Comparison of ENCODE assay signal across 19 mouse cellular contexts in the genomic region with DNA sequence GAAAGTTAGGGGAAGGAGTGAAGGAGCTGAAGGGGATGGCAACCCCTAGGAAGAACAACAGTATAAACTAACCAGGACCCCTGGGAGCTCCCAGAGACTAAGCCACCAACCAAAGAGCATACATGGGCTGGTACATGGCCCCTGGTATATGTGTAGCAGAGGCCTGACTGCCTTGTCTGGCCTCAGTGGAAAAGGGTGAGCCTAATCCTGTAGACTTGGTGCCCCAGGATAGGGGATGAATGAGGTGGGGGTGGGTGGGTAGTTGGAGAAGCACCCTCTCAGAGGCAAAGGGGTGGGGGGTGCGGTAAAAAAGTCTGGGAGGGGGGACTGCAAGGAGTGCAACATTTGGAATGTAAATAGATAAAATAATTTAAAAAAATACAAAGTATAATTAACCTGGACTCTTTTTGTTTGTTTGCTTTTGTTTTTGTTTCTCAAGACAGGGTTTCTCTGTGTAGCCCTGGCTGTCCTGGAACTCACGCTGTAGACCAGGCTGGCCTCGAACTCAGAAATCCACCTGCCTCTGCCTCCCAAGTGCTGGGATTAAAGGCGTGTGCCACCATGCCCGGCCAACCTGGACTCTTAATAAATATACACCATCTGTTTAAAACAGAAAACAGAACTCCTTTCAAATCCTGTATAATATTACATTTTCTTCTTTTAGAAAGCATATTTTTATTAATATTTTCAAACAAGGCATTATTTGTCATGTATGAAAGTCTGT.
A peak's percentile ranks its signal among the peaks of the same experiment; 100 is the strongest.
DNase-seq lines count a peak whose midpoint lies in the region; ATAC-seq and TF ChIP-seq lines count a peak whose summit lies in the region.
"Had no signal": no experiment of that assay in that cellular context is flagged by ENCODE, and none has a peak within 500 bp of the region (broad histone marks: within the 10 kb centered on the region; RNA-seq: fewer than 3 reads in every experiment).

No protein-coding gene starts in this region.

- no peak overlapping the region for H3K4me2 ChIP-seq in forebrain, embryonic 11.5 days (ENCODE audit: low read depth, low read length, severe bottlenecking)
- no peak overlapping the region for H3K4me2 ChIP-seq in forebrain, embryonic 12.5 days
- H3K4me2 ChIP-seq in midbrain, postnatal 0 days (ENCODE audit: low read depth, low read length, poor library complexity, severe bottlenecking) = no peak overlapping the region
- no peak overlapping the region for H3K4me2 ChIP-seq in embryonic facial prominence, embryonic 13.5 days
- no peak overlapping the region for H3K4me2 ChIP-seq in limb, embryonic 12.5 days
- H3K4me2 ChIP-seq: intestine, embryonic 15.5 days; lung, embryonic 14.5 days had no signal

- ATAC-seq in forebrain, embryonic 11.5 days (replicated peaks; ENCODE audit: low FRiP score) = peak; percentile 64
- ATAC-seq in forebrain, embryonic 12.5 days (ENCODE audit: low FRiP score) = no peak
- ATAC-seq in midbrain, postnatal 0 days (ENCODE audit: low FRiP score) = no peak
- ATAC-seq in embryonic facial prominence, embryonic 13.5 days (ENCODE audit: insufficient number of reproducible peaks, insufficient read depth, low FRiP score, low TSS enrichment, low read depth) = no peak
- ATAC-seq in limb, embryonic 12.5 days (ENCODE audit: insufficient number of reproducible peaks, insufficient read depth, low FRiP score, low TSS enrichment, low read depth) = no peak
- ATAC-seq: intestine, embryonic 15.5 days had no signal

- no peak overlapping the region for H3K9ac ChIP-seq in forebrain, embryonic 11.5 days (ENCODE audit: low read length)
- H3K9ac ChIP-seq in forebrain, embryonic 12.5 days = no peak overlapping the region
- no peak overlapping the region for H3K9ac ChIP-seq in midbrain, postnatal 0 days (replicated peaks; ENCODE audit: low read length, poor library complexity, severe bottlenecking)
- no peak overlapping the region for H3K9ac ChIP-seq in embryonic facial prominence, embryonic 13.5 days
- no peak overlapping the region for H3K9ac ChIP-seq in limb, embryonic 12.5 days (replicated peaks)
- H3K9ac ChIP-seq: intestine, embryonic 15.5 days; liver, embryonic 14.5 days; lung, embryonic 14.5 days had no signal

- H3K4me1 ChIP-seq in forebrain, embryonic 11.5 days (replicated peaks; ENCODE audit: control insufficient read depth, insufficient read depth, low read length) = no peaks in the 10 kb centered on the region
- H3K4me1 ChIP-seq in forebrain, embryonic 12.5 days = no peaks in the 10 kb centered on the region
- H3K4me1 ChIP-seq in midbrain, embryonic 10.5 days = peaks cover 19% of the 10 kb centered on the region
- no peaks in the 10 kb centered on the region for H3K4me1 ChIP-seq in midbrain, postnatal 0 days (ENCODE audit: insufficient read depth, low read length)
- H3K4me1 ChIP-seq in embryonic facial prominence, embryonic 13.5 days = peaks cover 14% of the 10 kb centered on the region
- H3K4me1 ChIP-seq in limb, embryonic 12.5 days (replicated peaks) = peaks cover 14% of the 10 kb centered on the region
- H3K4me1 ChIP-seq: heart, embryonic 10.5 days; intestine, embryonic 15.5 days; megakaryocyte, embryonic 14.5 days had no signal

- H3K4me3 ChIP-seq in forebrain, embryonic 11.5 days (ENCODE audit: low read depth, low read length) = no peak overlapping the region
- no peak overlapping the region for H3K4me3 ChIP-seq in forebrain, embryonic 12.5 days (replicated peaks)
- H3K4me3 ChIP-seq in midbrain, embryonic 10.5 days = no peak overlapping the region
- no peak overlapping the region for H3K4me3 ChIP-seq in midbrain, postnatal 0 days (ENCODE audit: low read depth, low read length)
- no peak overlapping the region for H3K4me3 ChIP-seq in embryonic facial prominence, embryonic 13.5 days
- no peak overlapping the region for H3K4me3 ChIP-seq in limb, embryonic 12.5 days (replicated peaks)
- H3K4me3 ChIP-seq: heart, embryonic 10.5 days; intestine, embryonic 15.5 days; megakaryocyte, embryonic 14.5 days had no signal

- H3K27me3 ChIP-seq in forebrain, embryonic 11.5 days (ENCODE audit: control insufficient read depth, insufficient read depth, low read length) = no peaks in the 10 kb centered on the region
- no peaks in the 10 kb centered on the region for H3K27me3 ChIP-seq in forebrain, embryonic 12.5 days
- no peaks in the 10 kb centered on the region for H3K27me3 ChIP-seq in midbrain, embryonic 10.5 days (ENCODE audit: low read depth, poor library complexity, severe bottlenecking)
- H3K27me3 ChIP-seq in midbrain, postnatal 0 days (ENCODE audit: insufficient read depth, low read length) = no peaks in the 10 kb centered on the region
- H3K27me3 ChIP-seq in embryonic facial prominence, embryonic 13.5 days = no peaks in the 10 kb centered on the region
- no peaks in the 10 kb centered on the region for H3K27me3 ChIP-seq in limb, embryonic 12.5 days
- H3K27me3 ChIP-seq: intestine, embryonic 15.5 days; megakaryocyte, embryonic 14.5 days had no signal

- H3K36me3 ChIP-seq in forebrain, embryonic 11.5 days (ENCODE audit: control insufficient read depth, insufficient read depth, low read length) = no peaks in the 10 kb centered on the region
- H3K36me3 ChIP-seq in forebrain, embryonic 12.5 days (replicated peaks) = no peaks in the 10 kb centered on the region
- no peaks in the 10 kb centered on the region for H3K36me3 ChIP-seq in midbrain, embryonic 10.5 days
- no peaks in the 10 kb centered on the region for H3K36me3 ChIP-seq in midbrain, postnatal 0 days (ENCODE audit: insufficient read depth, low read length)
- H3K36me3 ChIP-seq in embryonic facial prominence, embryonic 13.5 days = peaks cover 16% of the 10 kb centered on the region
- H3K36me3 ChIP-seq in limb, embryonic 12.5 days = peaks cover 30% of the 10 kb centered on the region
- H3K36me3 ChIP-seq: intestine, embryonic 15.5 days had no signal

- TF ChIP-seq CTCF in midbrain, postnatal 0 days (IDR thresholded peaks at IDR 0.05) = no peak

- no peak overlapping the region for H3K27ac ChIP-seq in forebrain, embryonic 11.5 days (ENCODE audit: low read depth, low read length)
- no peak overlapping the region for H3K27ac ChIP-seq in forebrain, embryonic 12.5 days
- H3K27ac ChIP-seq in midbrain, embryonic 10.5 days (replicated peaks) = peak overlapping the region; percentile 42; the same call in 1 of the 2 replicates
- H3K27ac ChIP-seq in midbrain, postnatal 0 days (ENCODE audit: low read depth, low read length) = no peak overlapping the region
- peak overlapping the region; percentile 82 for H3K27ac ChIP-seq in embryonic facial prominence, embryonic 13.5 days
- H3K27ac ChIP-seq in limb, embryonic 12.5 days = peak overlapping the region; percentile 50; the same call in 1 of the 2 replicates
- H3K27ac ChIP-seq: heart, embryonic 10.5 days; intestine, embryonic 15.5 days; liver, embryonic 14.5 days had no signal

- 79% methylated on average over 5 of the region's 5 CpGs for WGBS in forebrain, embryonic 11.5 days
- 76% methylated on average over 5 of the region's 5 CpGs for WGBS in forebrain, embryonic 12.5 days
- 79% methylated on average over 5 of the region's 5 CpGs for WGBS in midbrain, embryonic 10.5 days
- WGBS in midbrain, postnatal 0 days = 57% methylated on average over 5 of the region's 5 CpGs
- 65% methylated on average over 5 of the region's 5 CpGs for WGBS in embryonic facial prominence, embryonic 13.5 days
- 84% methylated on average over 5 of the region's 5 CpGs for WGBS in limb, embryonic 12.5 days

- DNase-seq in forebrain, embryonic 11.5 days (ENCODE audit: low spot score) = no peak
- DNase-seq in midbrain, embryonic 10.5 days (ENCODE audit: low spot score) = no peak
- no peak for DNase-seq in midbrain, postnatal 0 days (ENCODE audit: low spot score)
- DNase-seq in layer of hippocampus, adult 8-10 months (ENCODE audit: low spot score in 2 of 2) = no peak
- no peak for DNase-seq in lung, postnatal 14 days
- DNase-seq: adrenal gland, postnatal 25 days; kidney, adult 9 months; kidney, postnatal 14 days; lung, embryonic 14.5 days; lung, postnatal 36 days; thymus, adult 18-20 months; thymus, postnatal 4 days had no signal

- no peaks in the 10 kb centered on the region for H3K9me3 ChIP-seq in forebrain, embryonic 11.5 days (ENCODE audit: control insufficient read depth, low read length)
- no peaks in the 10 kb centered on the region for H3K9me3 ChIP-seq in forebrain, embryonic 12.5 days
- no peaks in the 10 kb centered on the region for H3K9me3 ChIP-seq in midbrain, embryonic 10.5 days (replicated peaks)
- no peaks in the 10 kb centered on the region for H3K9me3 ChIP-seq in midbrain, postnatal 0 days (ENCODE audit: low read length)
- H3K9me3 ChIP-seq in embryonic facial prominence, embryonic 13.5 days = no peaks in the 10 kb centered on the region
- H3K9me3 ChIP-seq in limb, embryonic 12.5 days = no peaks in the 10 kb centered on the region
- H3K9me3 ChIP-seq: heart, embryonic 10.5 days; intestine, embryonic 15.5 days had no signal

Comparison
In these comparisons a context has a peak if more than half of its experiments do, and no peak if none do; other contexts are left out.
1. H3K27ac ChIP-seq: peak in midbrain, embryonic 10.5 days (single experiment), embryonic facial prominence, embryonic 13.5 days (single experiment) and limb, embryonic 12.5 days (single experiment); none in forebrain, embryonic 11.5 days (single experiment), forebrain, embryonic 12.5 days (single experiment) and midbrain, postnatal 0 days (single experiment).